Mouse (Mus musculus) forebrain, embryonic 11.5 days (tissue): ENCODE measurements at regions not wholly inside any gene's neighbourhood (a gene's known extent, or its start where the extent isn't known, plus 50 kb on each side); places are given as distances from the start of the nearest gene placed in this dataset.
"Not testable (repeated sequence)": the region's sequence is repeated elsewhere in the genome, so short reads cannot be mapped to it uniquely, and the experiment has no call there.

Experiments used
- ATAC-seq: fragments of 200-750 bp; cut with Nextera tagmentation; replicated peaks from 2 replicates; pipeline ENCODE4 v1.8.0; 2017; ENCODE audit warnings: moderate TSS enrichment; ENCODE audit not compliant: low FRiP score
- DNase-seq: peaks from one replicate; pipeline ENCODE4 v3.0.0-alpha.2; 2017; ENCODE audit warnings: low spot score
- H3K27ac ChIP-seq: fragments of 300-500 bp; sonication (generic); 2 replicates; pipeline ENCODE4 v1.5.1; 2014; ENCODE audit warnings: low read depth, low read length
- H3K27me3 ChIP-seq: fragments of 300-500 bp; sonication (generic); 2 replicates; pipeline ENCODE4 v1.6.1; 2014; ENCODE audit warnings: mild to moderate bottlenecking, low read length, mixed read lengths; ENCODE audit not compliant: control insufficient read depth, insufficient read depth
- H3K36me3 ChIP-seq: fragments of 300-500 bp; sonication (generic); 2 replicates; pipeline ENCODE4 v1.6.1; 2014; ENCODE audit warnings: mild to moderate bottlenecking, low read length, moderate library complexity, mixed read lengths; ENCODE audit not compliant: control insufficient read depth, insufficient read depth
- H3K4me1 ChIP-seq: fragments of 300-500 bp; sonication (generic); replicated peaks from 2 replicates; pipeline ENCODE4 v1.6.1; 2014; ENCODE audit warnings: low read length, mixed read lengths; ENCODE audit not compliant: control insufficient read depth, insufficient read depth
- H3K4me2 ChIP-seq: fragments of 300-500 bp; sonication (generic); 2 replicates; pipeline ENCODE4 v1.6.1; 2014; ENCODE audit warnings: low read depth, mild to moderate bottlenecking, low read length, moderate library complexity, mixed read lengths; ENCODE audit not compliant: severe bottlenecking
- H3K4me3 ChIP-seq: fragments of 300-500 bp; sonication (generic); 2 replicates; pipeline ENCODE4 v1.5.1; 2014; ENCODE audit warnings: low read depth, low read length
- H3K9ac ChIP-seq: fragments of 300-500 bp; sonication (generic); 2 replicates; pipeline ENCODE4 v1.6.1; 2014; ENCODE audit warnings: low read length
- H3K9me3 ChIP-seq: fragments of 300-500 bp; sonication (generic); 2 replicates; pipeline ENCODE4 v1.6.1; 2016; ENCODE audit warnings: low read length, mixed read lengths; ENCODE audit not compliant: control insufficient read depth
- WGBS: fragments of 180-500 bp; shearing (Covaris S2); extraction: QIAGEN DNeasy Blood & Tissue Kit; methylation state at CpG from one replicate; pipeline ENCODE4 v1.1.7; 2014; 5-methylcytosine and 5-hydroxymethylcytosine counted together

GRCm38 (mm10) chr10:70828217-70828616 is 172.5 kb upstream of the Phyhipl start:
- no peaks in the 10 kb centered on the region for H3K9me3 ChIP-seq
- no peaks in the 10 kb centered on the region for H3K36me3 ChIP-seq
- H3K27me3 ChIP-seq = no peaks in the 10 kb centered on the region
- no peak overlapping the region for H3K9ac ChIP-seq
- no peaks in the 10 kb centered on the region for H3K4me1 ChIP-seq
- no peak overlapping the region for H3K4me2 ChIP-seq
- DNase-seq = no peak
- H3K4me3 ChIP-seq = no peak overlapping the region
- WGBS = 32% methylated on average over 4 of the region's 4 CpGs
- ATAC-seq = no peak
- H3K27ac ChIP-seq = no peak overlapping the region

DNA sequence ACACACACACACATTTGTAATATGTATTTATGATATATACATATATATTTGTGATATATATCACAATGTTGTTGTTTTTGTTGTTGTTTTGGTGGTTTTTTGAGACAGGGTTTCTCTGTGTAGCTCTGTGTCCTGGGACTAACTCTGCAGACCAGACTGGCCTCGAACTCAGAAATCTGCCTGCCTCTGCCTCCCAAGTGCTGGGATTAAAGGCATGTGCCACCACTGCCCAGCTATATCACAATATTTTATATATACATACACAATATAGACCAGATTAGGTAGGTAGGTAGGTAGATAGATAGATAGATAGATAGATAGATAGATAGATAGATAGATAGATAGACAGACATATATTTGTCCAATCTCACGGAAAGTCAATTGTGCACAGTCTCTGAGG is 171.8 kb upstream of the Phyhipl start:
- WGBS = 94% methylated on average over 2 of the region's 2 CpGs
- H3K4me3 ChIP-seq, H3K27ac ChIP-seq, H3K27me3 ChIP-seq, H3K9ac ChIP-seq, H3K4me2 ChIP-seq, H3K4me1 ChIP-seq, H3K36me3 ChIP-seq, DNase-seq, ATAC-seq, H3K9me3 ChIP-seq: not testable (repeated sequence)

DNA sequence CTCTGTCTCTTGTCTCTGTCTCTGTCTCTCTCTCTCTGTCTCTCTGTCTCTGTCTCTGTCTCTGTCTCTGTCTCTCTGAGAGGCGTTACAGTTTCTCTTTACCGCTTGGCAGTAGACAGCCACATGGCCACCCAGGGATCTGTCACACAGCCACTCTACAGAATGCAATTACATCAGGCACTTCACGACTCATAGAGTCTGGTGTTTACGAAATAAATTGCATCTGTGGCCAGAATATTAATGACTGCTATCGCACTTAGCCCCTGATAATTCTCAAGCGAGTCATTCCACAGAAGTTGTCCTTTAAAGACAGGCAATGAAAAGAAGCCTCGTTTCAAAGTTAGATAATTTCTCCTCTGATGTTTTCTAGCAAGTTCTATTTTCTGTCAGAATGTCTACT is 170.9 kb upstream of the Phyhipl start:
- Histone ChIP-seq H3K4me3 (no peak overlapping the region), H3K27me3 (no peaks in the 10 kb centered on the region), H3K27ac (no peak overlapping the region), H3K9me3 (no peaks in the 10 kb centered on the region), H3K4me2 (no peak overlapping the region), H3K36me3 (no peaks in the 10 kb centered on the region), H3K9ac (no peak overlapping the region), H3K4me1 (no peaks in the 10 kb centered on the region)
- DNase-seq (no peak), ATAC-seq (no peak)
- 74% methylated on average over 7 of the region's 7 CpGs for WGBS

- Histone ChIP-seq H3K27ac (no peak overlapping the region), H3K9ac (no peak overlapping the region), H3K4me3 (no peak overlapping the region), H3K4me1 (no peaks in the 10 kb centered on the region), H3K27me3 (no peaks in the 10 kb centered on the region), H3K4me2 (no peak overlapping the region), H3K36me3 (no peaks in the 10 kb centered on the region), H3K9me3 (no peaks in the 10 kb centered on the region)
- DNase-seq (no peak), ATAC-seq (no peak)
- 80% methylated on average over 4 of the region's 4 CpGs for WGBS
These were observed 169.7 kb upstream of the Phyhipl start for GRCm38 (mm10) chr10:70825451-70825850.

- no peak for ATAC-seq
- Histone ChIP-seq H3K9me3 (no peaks in the 10 kb centered on the region), H3K36me3 (no peaks in the 10 kb centered on the region), H3K4me2 (no peak overlapping the region), H3K4me1 (no peaks in the 10 kb centered on the region), H3K9ac (no peak overlapping the region), H3K27ac (no peak overlapping the region), H3K4me3 (no peak overlapping the region), H3K27me3 (no peaks in the 10 kb centered on the region)
- no peak for DNase-seq
- 90% methylated on average over 5 of the region's 5 CpGs for WGBS
These were observed 168.7 kb upstream of the Phyhipl start for GRCm38 (mm10) chr10:70824461-70824860.

DNA sequence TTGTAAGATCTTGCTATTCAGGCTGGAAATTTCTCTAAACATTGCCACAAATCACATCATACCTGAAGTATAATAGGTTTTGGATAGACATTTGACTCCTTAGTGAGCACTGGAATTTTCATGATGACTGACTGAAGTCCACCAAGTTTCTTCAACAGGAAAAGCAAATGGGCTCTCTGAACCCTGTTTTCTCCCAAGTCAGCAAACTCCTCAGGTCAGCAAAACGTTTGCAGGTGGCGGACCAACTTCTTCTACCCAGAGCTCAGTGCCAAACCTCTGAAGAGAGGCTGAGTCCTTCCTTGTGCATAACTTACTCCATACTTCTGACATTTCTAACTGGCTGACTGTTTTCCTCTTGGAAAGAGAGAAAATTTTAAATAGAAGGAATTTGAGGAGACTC is 164.2 kb upstream of the Phyhipl start:
- Histone ChIP-seq H3K4me2 (no peak overlapping the region), H3K36me3 (no peaks in the 10 kb centered on the region), H3K9me3 (no peaks in the 10 kb centered on the region), H3K9ac (no peak overlapping the region), H3K4me1 (no peaks in the 10 kb centered on the region), H3K27ac (no peak overlapping the region), H3K27me3 (no peaks in the 10 kb centered on the region), H3K4me3 (no peak overlapping the region)
- 84% methylated on average over 2 of the region's 2 CpGs for WGBS
- ATAC-seq = no peak
- no peak for DNase-seq

- Histone ChIP-seq H3K4me3 (no peak overlapping the region), H3K9ac (no peak overlapping the region), H3K27me3 (no peaks in the 10 kb centered on the region), H3K4me2 (no peak overlapping the region), H3K27ac (no peak overlapping the region), H3K9me3 (no peaks in the 10 kb centered on the region), H3K4me1 (no peaks in the 10 kb centered on the region), H3K36me3 (no peaks in the 10 kb centered on the region)
- DNase-seq (no peak), ATAC-seq (no peak)
- 67% methylated on average over 15 of the region's 15 CpGs for WGBS
These were observed 158.8 kb upstream of the Phyhipl start for GRCm38 (mm10) chr10:70814354-70815131.

GRCm38 (mm10) chr10:70809411-70809810 is 153.6 kb upstream of the Phyhipl start:
- ATAC-seq = no peak
- no peak overlapping the region for H3K27ac ChIP-seq
- 76% methylated on average over 3 of the region's 3 CpGs for WGBS

GRCm38 (mm10) chr10:70806786-70807385 is 151.1 kb upstream of the Phyhipl start:
- DNase-seq (no peak), ATAC-seq (no peak)
- Histone ChIP-seq H3K4me2 (no peak overlapping the region), H3K36me3 (no peaks in the 10 kb centered on the region), H3K27me3 (no peaks in the 10 kb centered on the region), H3K4me1 (no peaks in the 10 kb centered on the region), H3K27ac (no peak overlapping the region), H3K9me3 (no peaks in the 10 kb centered on the region), H3K4me3 (no peak overlapping the region), H3K9ac (no peak overlapping the region)
- 40% methylated on average over 9 of the region's 9 CpGs for WGBS

More at GRCm38 (mm10) chr10:70809411-70809810, 153.6 kb upstream of the Phyhipl start:
- Histone ChIP-seq H3K4me2 (no peak overlapping the region), H3K36me3 (no peaks in the 10 kb centered on the region), H3K27me3 (no peaks in the 10 kb centered on the region), H3K9me3 (no peaks in the 10 kb centered on the region), H3K4me3 (no peak overlapping the region), H3K4me1 (no peaks in the 10 kb centered on the region), H3K9ac (no peak overlapping the region)
- DNase-seq = no peak
